21 mouse cellular contexts compared by ENCODE assay signal in the genomic region with DNA sequence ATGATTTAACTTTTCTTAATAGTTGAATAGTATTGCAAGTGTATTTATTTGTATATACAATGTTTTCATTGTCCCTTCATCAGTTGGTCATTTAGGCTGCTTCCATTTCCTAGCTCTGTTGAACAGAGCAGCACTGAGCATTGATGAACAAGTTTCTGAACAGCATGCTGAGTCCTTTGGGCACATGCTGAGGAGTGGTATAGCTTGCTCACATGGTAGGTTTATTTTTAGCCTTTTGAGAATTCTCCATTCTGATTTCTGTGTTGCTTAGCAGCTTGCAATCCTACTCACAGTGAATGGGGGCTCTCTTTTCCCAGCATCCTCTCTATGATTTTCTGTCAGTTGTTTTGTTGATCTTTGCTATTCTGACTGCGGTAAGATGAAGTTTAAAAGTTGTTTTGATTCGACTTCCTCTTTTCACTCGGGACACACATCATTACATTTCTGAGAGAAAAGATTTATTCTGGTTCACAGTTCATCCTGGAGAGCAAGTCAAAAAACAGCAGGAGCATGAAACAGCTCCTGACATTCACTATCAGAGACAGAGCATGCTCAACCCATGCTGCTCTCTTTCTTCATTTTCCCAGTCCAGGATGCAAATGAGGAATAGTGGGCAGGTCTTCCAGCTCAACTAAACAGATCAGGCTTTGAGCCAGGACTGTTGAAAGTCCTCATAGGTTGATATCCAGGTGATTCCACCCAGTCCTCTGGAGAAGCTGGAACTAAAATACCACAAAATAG.
DNase-seq lines count a peak whose midpoint lies in the region; ATAC-seq and TF ChIP-seq lines count a peak whose summit lies in the region.
"Had no signal": no experiment of that assay in that cellular context is flagged by ENCODE, and none has a peak within 500 bp of the region (broad histone marks: within the 10 kb centered on the region; RNA-seq: fewer than 3 reads in every experiment).

No protein-coding gene starts in this region.

- no peaks in the 10 kb centered on the region for H3K9me3 ChIP-seq in hindbrain, embryonic 13.5 days
- no peaks in the 10 kb centered on the region for H3K9me3 ChIP-seq in hindbrain, embryonic 12.5 days (replicated peaks)
- no peaks in the 10 kb centered on the region for H3K9me3 ChIP-seq in midbrain, embryonic 12.5 days
- no peaks in the 10 kb centered on the region for H3K9me3 ChIP-seq in midbrain, embryonic 15.5 days
- H3K9me3 ChIP-seq in CH12.LX (replicated peaks; ENCODE audit: low read length): no peaks in the 10 kb centered on the region
- H3K9me3 ChIP-seq: embryonic facial prominence, embryonic 10.5 days; heart, embryonic 13.5 days had no signal

- dilution Hi-C loops in CH12.LX (cut with MboI; ENCODE audit: extremely low pct_ligation_motif_present, extremely low pct_unique_long_range_greater_than_20kb, low sequenced_read_pairs): no loop called here

- WGBS in hindbrain, embryonic 13.5 days: 71% methylated on average over 3 of the region's 3 CpGs
- WGBS in hindbrain, embryonic 12.5 days: 69% methylated on average over 3 of the region's 3 CpGs
- 68% methylated on average over 3 of the region's 3 CpGs for WGBS in midbrain, embryonic 12.5 days
- 53% methylated on average over 3 of the region's 3 CpGs for WGBS in midbrain, embryonic 15.5 days

- H3K4me1 ChIP-seq in hindbrain, embryonic 13.5 days (replicated peaks): no peaks in the 10 kb centered on the region
- no peaks in the 10 kb centered on the region for H3K4me1 ChIP-seq in hindbrain, embryonic 12.5 days
- H3K4me1 ChIP-seq in midbrain, embryonic 12.5 days: no peaks in the 10 kb centered on the region
- H3K4me1 ChIP-seq in midbrain, embryonic 15.5 days: no peaks in the 10 kb centered on the region
- peaks cover 0 to 9% of the 10 kb centered on the region in 2 experiments; a peak in 2 of 4 replicates for H3K4me1 ChIP-seq in CH12.LX (ENCODE audit: control insufficient read depth in 1 of 2, insufficient read depth in 2 of 2)
- H3K4me1 ChIP-seq: embryonic facial prominence, embryonic 10.5 days had no signal

- no peaks in the 10 kb centered on the region for H3K36me3 ChIP-seq in hindbrain, embryonic 13.5 days
- no peaks in the 10 kb centered on the region for H3K36me3 ChIP-seq in hindbrain, embryonic 12.5 days
- no peaks in the 10 kb centered on the region for H3K36me3 ChIP-seq in midbrain, embryonic 12.5 days
- no peaks in the 10 kb centered on the region for H3K36me3 ChIP-seq in midbrain, embryonic 15.5 days (replicated peaks)
- no peaks in the 10 kb centered on the region for H3K36me3 ChIP-seq in CH12.LX (replicated peaks in 1 of 2; ENCODE audit: control insufficient read depth in 1 of 2, insufficient read depth in 1 of 2, low read length in 1 of 2)
- H3K36me3 ChIP-seq: embryonic facial prominence, embryonic 10.5 days; heart, embryonic 13.5 days had no signal

- H3K4me3 ChIP-seq in hindbrain, embryonic 13.5 days: no peak overlapping the region
- no peak overlapping the region for H3K4me3 ChIP-seq in hindbrain, embryonic 12.5 days
- no peak overlapping the region for H3K4me3 ChIP-seq in midbrain, embryonic 12.5 days
- H3K4me3 ChIP-seq in midbrain, embryonic 15.5 days: no peak overlapping the region
- H3K4me3 ChIP-seq in CH12.LX (replicated peaks in 1 of 3; ENCODE audit: low read depth in 2 of 3, low read length in 2 of 3, poor library complexity in 1 of 3): no peak overlapping the region
- H3K4me3 ChIP-seq: embryonic facial prominence, embryonic 10.5 days; heart, embryonic 13.5 days had no signal

- H3K27me3 ChIP-seq in hindbrain, embryonic 13.5 days: peaks cover 7% of the 10 kb centered on the region
- H3K27me3 ChIP-seq in hindbrain, embryonic 12.5 days: no peaks in the 10 kb centered on the region; the same call in 1 of the 2 replicates
- no peaks in the 10 kb centered on the region for H3K27me3 ChIP-seq in midbrain, embryonic 12.5 days
- no peaks in the 10 kb centered on the region for H3K27me3 ChIP-seq in midbrain, embryonic 15.5 days (replicated peaks)
- H3K27me3 ChIP-seq in CH12.LX (replicated peaks): no peaks in the 10 kb centered on the region
- H3K27me3 ChIP-seq: heart, embryonic 13.5 days had no signal

- no peak overlapping the region for H3K27ac ChIP-seq in hindbrain, embryonic 13.5 days
- no peak overlapping the region for H3K27ac ChIP-seq in hindbrain, embryonic 12.5 days
- H3K27ac ChIP-seq in midbrain, embryonic 12.5 days (replicated peaks): no peak overlapping the region
- no peak overlapping the region for H3K27ac ChIP-seq in midbrain, embryonic 15.5 days
- H3K27ac ChIP-seq in CH12.LX (ENCODE audit: insufficient read depth, low read depth): no peak overlapping the region
- H3K27ac ChIP-seq: embryonic facial prominence, embryonic 10.5 days; heart, embryonic 13.5 days had no signal

- ATAC-seq in hindbrain, embryonic 13.5 days (ENCODE audit: low FRiP score): peak; percentile 66
- no peak for ATAC-seq in hindbrain, embryonic 12.5 days (ENCODE audit: low FRiP score)
- ATAC-seq in midbrain, embryonic 12.5 days (ENCODE audit: low FRiP score, low read depth): 0 out of 2 replicates have a peak, but pooled peaks have one; percentile 41
- ATAC-seq in midbrain, embryonic 15.5 days (replicated peaks): no peak; the same call in 1 of the 2 replicates
- ATAC-seq: CD4-positive, CD25-positive, alpha-beta regulatory T cell, adult 4 months; inflammation-experienced regulatory T-cells, adult 6 months; intestine, postnatal 0 days had no signal

- TF ChIP-seq POLR2A in CH12.LX (IDR thresholded peaks at IDR 0.05; ENCODE audit: low read depth, low read length): no peak

- no peak for TF ChIP-seq RAD21 in CH12.LX (IDR thresholded peaks at IDR 0.05; ENCODE audit: low read depth, low read length)

- H3K9ac ChIP-seq in hindbrain, embryonic 13.5 days: no peak overlapping the region
- no peak overlapping the region for H3K9ac ChIP-seq in hindbrain, embryonic 12.5 days
- H3K9ac ChIP-seq in midbrain, embryonic 12.5 days (replicated peaks): no peak overlapping the region
- H3K9ac ChIP-seq in midbrain, embryonic 15.5 days: no peak overlapping the region
- H3K9ac ChIP-seq in CH12.LX (ENCODE audit: insufficient read depth, low read depth): no peak overlapping the region
- H3K9ac ChIP-seq: heart, embryonic 13.5 days had no signal

- H3K79me2 ChIP-seq in CH12.LX (replicated peaks; ENCODE audit: control insufficient read depth, extremely low read depth, insufficient read depth, poor library complexity, severe bottlenecking): no peaks in the 10 kb centered on the region

- in situ Hi-C loops in CH12.LX (cut with MboI; ENCODE audit: low pct_ligation_motif_present, low pct_unique_long_range_greater_than_20kb, low sequenced_read_pairs): no loop called here

- TF ChIP-seq EP300 in CH12.LX (IDR thresholded peaks at IDR 0.05; ENCODE audit: low read length): no peak

- DNase-seq in A20 (ENCODE audit: low read depth, low spot score) (peak; percentile 72), CH12.LX (ENCODE audit: extremely low read depth) (no peak)
- DNase-seq in embryo, embryonic 10 days (ENCODE audit: low spot score): no peak
- DNase-seq: adrenal gland, postnatal 10 days; B cell, adult 2 months; cerebellum, adult 18-20 months; cerebellum, adult 9-11 months; cerebellum, postnatal 36 days; gastrocnemius, postnatal 36 days; heart, adult 11 months; heart, postnatal 4 days; kidney, adult 8-10 months had no signal

- no peak overlapping the region for H3K4me2 ChIP-seq in hindbrain, embryonic 13.5 days
- no peak overlapping the region for H3K4me2 ChIP-seq in hindbrain, embryonic 12.5 days (replicated peaks)
- H3K4me2 ChIP-seq in midbrain, embryonic 12.5 days (replicated peaks): no peak overlapping the region
- no peak overlapping the region for H3K4me2 ChIP-seq in midbrain, embryonic 15.5 days
- peak overlapping the region; percentile 15; the same call in 1 of the 2 replicates for H3K4me2 ChIP-seq in CH12.LX (ENCODE audit: insufficient read depth, low read depth, poor library complexity, severe bottlenecking)
- H3K4me2 ChIP-seq: heart, embryonic 13.5 days had no signal

- no peak for TF ChIP-seq CTCF in CH12.LX (conservative IDR thresholded peaks at IDR 0.05 in 1 of 2, IDR thresholded peaks at IDR 0.05 in 1 of 2; ENCODE audit: low read depth in 2 of 2, low read length in 2 of 2)

TF ChIP-seq in CH12.LX, 34 proteins besides CTCF, POLR2A, EP300 and RAD21:
- peak; percentile 40; the same call in 1 of the 2 replicates for TF ChIP-seq NRF1 (IDR thresholded peaks at IDR 0.05; ENCODE audit: low read depth, low read length)
- no peak for TF ChIP-seq ZMIZ1 (IDR thresholded peaks at IDR 0.05; ENCODE audit: low read depth, low read length)

Comparison
In these comparisons a context has a peak if more than half of its experiments do, and no peak if none do; other contexts are left out.
1. ATAC-seq: peak in hindbrain, embryonic 13.5 days (single experiment) and midbrain, embryonic 12.5 days (single experiment); none in hindbrain, embryonic 12.5 days (single experiment) and midbrain, embryonic 15.5 days (single experiment).